Mouse (Mus musculus) forebrain, embryonic 10.5 days (tissue): ENCODE data around the gene Iba57. TPM values are rescaled to one million over a fixed set of nuclear protein-coding genes. Genes with fewer than 3 reads are reported as not detected.

Experiments used
- DNase-seq: peaks from one replicate; pipeline ENCODE4 v3.0.0-alpha.2; 2017; ENCODE audit warnings: low spot score; ENCODE audit errors: extremely low spot score
- H3K27ac ChIP-seq: fragments of 300-500 bp; sonication (generic); 2 replicates; pipeline ENCODE4 v1.5.1; 2016; ENCODE audit warnings: mild to moderate bottlenecking
- H3K27me3 ChIP-seq: fragments of 300-500 bp; sonication (generic); 2 replicates; pipeline ENCODE4 v1.6.1; 2016; ENCODE audit warnings: mild to moderate bottlenecking; ENCODE audit not compliant: poor library complexity, severe bottlenecking
- H3K36me3 ChIP-seq: fragments of 300-500 bp; sonication (generic); replicated peaks from 2 replicates; pipeline ENCODE4 v1.6.1; 2016; ENCODE audit warnings: mild to moderate bottlenecking, moderate library complexity
- H3K4me1 ChIP-seq: fragments of 300-500 bp; sonication (generic); 2 replicates; pipeline ENCODE4 v1.6.1; 2016
- H3K4me3 ChIP-seq: fragments of 300-500 bp; sonication (generic); 2 replicates; pipeline ENCODE4 v1.5.1; 2016; ENCODE audit warnings: mild to moderate bottlenecking, moderate library complexity
- H3K9me3 ChIP-seq: fragments of 300-500 bp; sonication (generic); 2 replicates; pipeline ENCODE4 v1.6.1; 2016; ENCODE audit warnings: mild to moderate bottlenecking, moderate library complexity
- WGBS: fragments of 180-500 bp; shearing (Covaris S2); methylation state at CpG from one replicate; pipeline ENCODE4 v1.1.7; 2016; 5-methylcytosine and 5-hydroxymethylcytosine counted together
- polyA plus RNA-seq: library from polyadenylated mRNA; unstranded; fragments of >200 nt; fragmentation: Nextera tagmentation; extraction: Ambion mirVana; gene quantifications from 2 replicates; pipeline ENCODE4 v1.2.1, GENCODE M21; 2016

Iba57 gene
- polyA plus RNA-seq, 1 experiment from 2014 or later, result 6.1 TPM

GRCm38 (mm10) chr11:59164384-59164783 lies 845 bp upstream of the Iba57 start:
- WGBS, result 89% methylated on average over 9 of the region's 9 CpGs
- H3K27ac ChIP-seq, result peak overlapping the region; percentile 98
- H3K4me1 ChIP-seq, result peaks cover 22% of the 10 kb centered on the region
- H3K4me3 ChIP-seq, result peak overlapping the region; percentile 81
- H3K36me3 ChIP-seq, result no peaks in the 10 kb centered on the region
- H3K27me3 ChIP-seq, result no peaks in the 10 kb centered on the region
- no peaks in the 10 kb centered on the region for H3K9me3 ChIP-seq
- DNase-seq, result no peak

DNA sequence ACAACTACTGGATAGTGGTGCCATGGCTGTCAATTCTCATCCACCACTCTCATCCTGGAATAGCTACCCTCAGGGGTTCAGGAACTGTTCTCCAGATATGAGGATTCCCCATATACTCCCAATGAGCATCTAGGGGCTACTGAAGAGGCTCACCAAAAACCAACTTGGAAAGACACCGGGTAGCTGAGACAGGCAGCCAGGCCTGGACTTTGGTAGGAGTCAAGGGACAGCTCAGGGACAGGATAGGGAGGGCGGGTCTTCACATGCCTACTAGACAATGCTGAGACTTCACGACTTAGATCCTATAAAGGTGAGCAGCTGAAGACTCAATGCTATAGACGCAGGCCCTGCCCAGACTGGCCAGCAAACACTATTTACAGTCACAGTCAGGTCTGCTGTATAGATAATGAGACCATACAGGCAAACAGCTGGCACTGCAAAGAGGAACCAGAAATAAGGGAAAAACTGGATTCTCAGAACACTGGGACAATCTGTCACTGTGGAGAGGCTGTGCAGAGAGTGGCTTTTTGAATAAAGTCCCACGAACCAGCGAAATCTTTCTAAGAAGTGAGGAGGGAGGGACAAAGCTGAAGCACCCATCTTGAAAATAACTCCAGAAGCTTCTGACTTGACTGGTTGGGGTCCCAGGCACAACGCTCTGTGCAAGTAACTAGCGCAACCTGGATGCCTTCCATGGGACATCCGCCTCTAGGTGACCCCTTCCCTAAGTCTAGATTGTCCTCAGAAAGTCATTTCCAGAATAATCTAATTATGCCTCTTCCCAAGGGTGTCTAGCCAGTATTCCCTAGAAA lies 890 bp downstream of the Iba57 start:
- no peak for DNase-seq
- Histone ChIP-seq H3K27ac (peak overlapping the region; percentile 98), H3K4me1 (peaks cover 22% of the 10 kb centered on the region), H3K9me3 (no peaks in the 10 kb centered on the region), H3K27me3 (no peaks in the 10 kb centered on the region), H3K4me3 (peak overlapping the region; percentile 81), H3K36me3 (peaks cover 10% of the 10 kb centered on the region)
- WGBS, result 65% methylated on average over 9 of the region's 9 CpGs

- H3K27me3 ChIP-seq, result no peaks in the 10 kb centered on the region
- H3K9me3 ChIP-seq, result no peaks in the 10 kb centered on the region
- H3K27ac ChIP-seq, result no peak overlapping the region
- peaks cover 19% of the 10 kb centered on the region for H3K36me3 ChIP-seq
- H3K4me3 ChIP-seq, result no peak overlapping the region
- DNase-seq, result no peak
- H3K4me1 ChIP-seq, result peaks cover 22% of the 10 kb centered on the region
- WGBS, result 80% methylated on average over 5 of the region's 5 CpGs
Measured at GRCm38 (mm10) chr11:59161398-59161797, 2.1 kb downstream of the Iba57 start.

- H3K27me3 ChIP-seq, result no peaks in the 10 kb centered on the region
- H3K27ac ChIP-seq, result no peak overlapping the region
- H3K9me3 ChIP-seq, result no peaks in the 10 kb centered on the region
- DNase-seq, result no peak
- peaks cover 22% of the 10 kb centered on the region for H3K4me1 ChIP-seq
- peaks cover 25% of the 10 kb centered on the region for H3K36me3 ChIP-seq
- 83% methylated on average over 4 of the region's 4 CpGs for WGBS
- H3K4me3 ChIP-seq, result no peak overlapping the region
Measured at GRCm38 (mm10) chr11:59159558-59159957, 4.0 kb downstream of the Iba57 start.

DNA sequence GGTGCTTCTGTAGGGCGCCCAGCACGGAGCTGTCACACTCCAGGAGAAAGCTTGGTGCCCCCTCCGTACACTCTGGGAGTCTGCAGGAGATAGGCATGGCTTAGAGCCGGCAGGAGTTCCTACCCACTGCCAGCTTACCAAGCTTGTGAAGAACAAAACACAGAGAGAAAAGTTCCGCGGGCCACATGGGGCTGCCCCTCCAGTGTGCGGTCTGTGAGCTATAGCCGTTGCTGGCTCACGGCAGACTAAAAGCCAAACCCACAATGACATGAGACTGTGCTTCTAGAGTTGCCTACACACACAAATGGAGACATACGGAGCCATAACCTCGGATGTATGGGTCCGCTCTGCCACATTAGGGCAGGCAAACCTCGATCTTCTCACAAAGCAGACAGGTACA lies 4.4 kb downstream of the Iba57 start:
- H3K4me1 ChIP-seq, result peaks cover 17% of the 10 kb centered on the region
- H3K27me3 ChIP-seq, result no peaks in the 10 kb centered on the region
- WGBS, result 92% methylated on average over 13 of the region's 13 CpGs
- DNase-seq, result no peak
- no peak overlapping the region for H3K4me3 ChIP-seq
- H3K36me3 ChIP-seq, result peaks cover 25% of the 10 kb centered on the region
- H3K27ac ChIP-seq, result no peak overlapping the region
- H3K9me3 ChIP-seq, result no peaks in the 10 kb centered on the region

DNA sequence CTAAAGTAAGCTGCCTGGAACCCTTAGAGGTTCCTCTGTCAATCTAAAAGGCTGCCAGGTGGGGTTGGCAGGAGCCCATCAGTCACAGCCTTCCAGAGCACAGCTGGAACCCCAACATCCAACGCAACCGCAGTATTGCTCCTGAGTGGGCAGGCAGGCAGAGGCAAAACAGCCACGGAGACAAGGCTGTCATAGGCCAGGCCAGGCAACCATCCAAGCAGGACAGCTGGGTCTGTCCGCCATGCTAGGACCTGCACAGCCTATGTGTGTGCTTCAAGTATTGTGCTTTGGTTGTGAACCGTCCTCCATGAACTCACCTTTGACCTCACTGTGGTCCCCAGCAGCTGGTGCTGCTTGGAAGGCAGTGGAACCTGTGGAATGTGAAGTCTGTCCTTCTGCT lies 7.6 kb downstream of the Iba57 start:
- no peak for DNase-seq
- 94% methylated on average over 5 of the region's 5 CpGs for WGBS
- peaks cover 25% of the 10 kb centered on the region for H3K36me3 ChIP-seq
- no peak overlapping the region for H3K27ac ChIP-seq
- H3K27me3 ChIP-seq, result no peaks in the 10 kb centered on the region
- H3K4me3 ChIP-seq, result no peak overlapping the region
- no peaks in the 10 kb centered on the region for H3K9me3 ChIP-seq
- H3K4me1 ChIP-seq, result no peaks in the 10 kb centered on the region

- 94% methylated on average over 7 of the region's 7 CpGs for WGBS
- H3K4me3 ChIP-seq, result no peak overlapping the region
- no peaks in the 10 kb centered on the region for H3K9me3 ChIP-seq
- DNase-seq, result no peak
- H3K4me1 ChIP-seq, result no peaks in the 10 kb centered on the region
- H3K36me3 ChIP-seq, result peaks cover 25% of the 10 kb centered on the region
- H3K27ac ChIP-seq, result no peak overlapping the region
- H3K27me3 ChIP-seq, result no peaks in the 10 kb centered on the region
Measured at GRCm38 (mm10) chr11:59154220-59154619, 9.3 kb downstream of the Iba57 start.

- 25% methylated on average over 3 of the region's 3 CpGs for WGBS
- Histone ChIP-seq H3K4me3 (no peak overlapping the region), H3K27ac (no peak overlapping the region), H3K36me3 (peaks cover 9% of the 10 kb centered on the region), H3K9me3 (no peaks in the 10 kb centered on the region), H3K4me1 (no peaks in the 10 kb centered on the region), H3K27me3 (no peaks in the 10 kb centered on the region)
- no peak for DNase-seq
Measured at GRCm38 (mm10) chr11:59151729-59152128, 11.8 kb downstream of the Iba57 start.

DNA sequence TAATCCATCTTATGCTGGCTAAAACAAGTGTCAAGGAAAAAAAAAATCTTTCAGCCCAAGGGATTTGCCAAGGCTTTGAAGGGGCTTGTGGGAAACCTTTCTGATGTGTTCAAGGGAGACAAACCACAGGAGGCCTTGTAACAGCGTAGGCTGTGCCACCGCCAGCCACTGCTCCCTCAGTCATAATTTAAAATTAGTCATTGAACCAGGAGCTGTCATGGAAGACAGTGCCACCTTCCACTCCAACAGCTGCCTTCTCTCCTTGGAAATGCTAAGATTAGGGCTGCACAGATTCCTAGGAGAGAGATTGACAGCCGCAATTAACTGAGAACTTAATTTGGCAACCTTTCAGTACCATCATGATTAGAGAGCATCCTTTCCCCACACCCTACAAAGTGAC lies 14.2 kb downstream of the Iba57 start:
- H3K36me3 ChIP-seq, result no peaks in the 10 kb centered on the region
- H3K4me3 ChIP-seq, result no peak overlapping the region
- 86% methylated on average over 3 of the region's 3 CpGs for WGBS
- H3K4me1 ChIP-seq, result no peaks in the 10 kb centered on the region
- H3K9me3 ChIP-seq, result no peaks in the 10 kb centered on the region
- no peaks in the 10 kb centered on the region for H3K27me3 ChIP-seq
- no peak overlapping the region for H3K27ac ChIP-seq
- DNase-seq, result no peak

- Histone ChIP-seq H3K36me3 (no peaks in the 10 kb centered on the region), H3K4me1 (peaks cover 7% of the 10 kb centered on the region), H3K27me3 (peaks cover 14% of the 10 kb centered on the region), H3K9me3 (no peaks in the 10 kb centered on the region), H3K27ac (no peak overlapping the region), H3K4me3 (no peak overlapping the region)
- 87% methylated on average over 5 of the region's 5 CpGs for WGBS
- no peak for DNase-seq
Measured at GRCm38 (mm10) chr11:59142962-59143361, 20.6 kb downstream of the Iba57 start.

- no peaks in the 10 kb centered on the region for H3K36me3 ChIP-seq
- H3K4me1 ChIP-seq, result peaks cover 7% of the 10 kb centered on the region
- H3K27ac ChIP-seq, result no peak overlapping the region
- H3K27me3 ChIP-seq, result peaks cover 24% of the 10 kb centered on the region
- DNase-seq, result peak; percentile 42
- 13% methylated on average over 14 of the region's 14 CpGs for WGBS
- no peaks in the 10 kb centered on the region for H3K9me3 ChIP-seq
- H3K4me3 ChIP-seq, result peak overlapping the region; percentile 37
Measured at GRCm38 (mm10) chr11:59141772-59142370, 21.7 kb downstream of the Iba57 start.

GRCm38 (mm10) chr11:59138537-59139486 lies 24.7 kb downstream of the Iba57 start:
- 71% methylated on average over 19 of the region's 19 CpGs for WGBS
- Histone ChIP-seq H3K4me1 (peaks cover 27% of the 10 kb centered on the region), H3K4me3 (no peak overlapping the region), H3K36me3 (no peaks in the 10 kb centered on the region), H3K27me3 (peaks cover 55% of the 10 kb centered on the region), H3K9me3 (no peaks in the 10 kb centered on the region), H3K27ac (no peak overlapping the region)
- no peak for DNase-seq
